Mouse (Mus musculus) stomach, embryonic 16.5 days (tissue): Measurements from ENCODE around the gene Rbm20. TPM values are rescaled to one million over a fixed set of nuclear protein-coding genes. Genes with fewer than 3 reads are reported as not detected.

Source experiments
- ATAC-seq: fragments of 200-750 bp; cut with Nextera tagmentation; 2 replicates; pipeline ENCODE4 v1.8.0; 2017; ENCODE audit warnings: moderate number of reproducible peaks, moderate TSS enrichment; ENCODE audit not compliant: insufficient read depth, low FRiP score
- H3K27ac ChIP-seq: fragments of 300-500 bp; sonication (generic); 2 replicates; pipeline ENCODE4 v1.5.1; 2014; ENCODE audit warnings: low read length
- H3K27me3 ChIP-seq: fragments of 300-500 bp; sonication (generic); 2 replicates; pipeline ENCODE4 v1.6.1; 2014; ENCODE audit warnings: low read length, control low read depth, mixed read lengths; ENCODE audit not compliant: control insufficient read depth, insufficient read depth
- H3K36me3 ChIP-seq: fragments of 300-500 bp; sonication (generic); 2 replicates; pipeline ENCODE4 v1.6.1; 2014; ENCODE audit warnings: low read length; ENCODE audit not compliant: control insufficient read depth, insufficient read depth
- H3K4me1 ChIP-seq: fragments of 300-500 bp; sonication (generic); 2 replicates; pipeline ENCODE4 v1.6.1; 2014; ENCODE audit warnings: low read length, control low read depth, mixed read lengths; ENCODE audit not compliant: control insufficient read depth, insufficient read depth
- H3K4me2 ChIP-seq: fragments of 300-500 bp; sonication (generic); 2 replicates; pipeline ENCODE4 v1.6.1; 2014; ENCODE audit warnings: low read depth, low read length, mixed read lengths
- H3K4me3 ChIP-seq: fragments of 300-500 bp; sonication (generic); replicated peaks from 2 replicates; pipeline ENCODE4 v1.5.1; 2014; ENCODE audit warnings: mild to moderate bottlenecking, low read length
- H3K9ac ChIP-seq: fragments of 300-500 bp; sonication (generic); 2 replicates; pipeline ENCODE4 v1.6.1; 2014; ENCODE audit warnings: low read length
- H3K9me3 ChIP-seq: fragments of 300-500 bp; sonication (generic); replicated peaks from 2 replicates; pipeline ENCODE4 v1.6.1; 2016; ENCODE audit warnings: low read length, control low read depth; ENCODE audit not compliant: control insufficient read depth
- WGBS: fragments of 180-500 bp; shearing (Covaris S2); extraction: QIAGEN DNeasy Blood & Tissue Kit; methylation state at CpG from one replicate; pipeline ENCODE4 v1.1.7; 2014; 5-methylcytosine and 5-hydroxymethylcytosine counted together
- polyA plus RNA-seq: library from polyadenylated mRNA; unstranded; fragments of >200 nt; fragmentation: Nextera tagmentation; extraction: Ambion mirVana; gene quantifications from 2 replicates; pipeline ENCODE4 v1.2.1, GENCODE M21; 2015

Gene Rbm20
- polyA plus RNA-seq, 1 experiment from 2014 or later, result 1.4 TPM

- Histone ChIP-seq H3K4me1 (peaks cover 9% of the 10 kb centered on the region; the same call in 1 of the 2 replicates), H3K36me3 (no peaks in the 10 kb centered on the region), H3K4me2 (no peak overlapping the region), H3K9me3 (no peaks in the 10 kb centered on the region), H3K27me3 (no peaks in the 10 kb centered on the region), H3K4me3 (no peak overlapping the region), H3K27ac (no peak overlapping the region), H3K9ac (no peak overlapping the region)
- no peak for ATAC-seq
- 61% methylated on average over 6 of the region's 6 CpGs for WGBS
Observed at GRCm38 (mm10) chr19:53819299-53819698, 142.2 kb downstream of the Rbm20 start.

GRCm38 (mm10) chr19:53821241-53822120, 144.4 kb downstream of the Rbm20 start:
- peaks cover 9% of the 10 kb centered on the region; the same call in 1 of the 2 replicates for H3K4me1 ChIP-seq
- no peak overlapping the region for H3K4me2 ChIP-seq
- H3K9ac ChIP-seq, result peak overlapping the region; percentile 46; the same call in 1 of the 2 replicates
- WGBS, result 65% methylated on average over 13 of the region's 13 CpGs
- no peak for ATAC-seq
- H3K9me3 ChIP-seq, result no peaks in the 10 kb centered on the region
- H3K36me3 ChIP-seq, result no peaks in the 10 kb centered on the region
- peak overlapping the region; percentile 25 for H3K27ac ChIP-seq
- H3K27me3 ChIP-seq, result no peaks in the 10 kb centered on the region
- H3K4me3 ChIP-seq, result no peak overlapping the region

- no peak for ATAC-seq
- H3K27me3 ChIP-seq, result no peaks in the 10 kb centered on the region
- no peaks in the 10 kb centered on the region for H3K9me3 ChIP-seq
- H3K36me3 ChIP-seq, result no peaks in the 10 kb centered on the region
- H3K27ac ChIP-seq, result peak overlapping the region; percentile 50; the same call in 1 of the 2 replicates
- no peak overlapping the region for H3K4me2 ChIP-seq
- H3K9ac ChIP-seq, result no peak overlapping the region
- H3K4me3 ChIP-seq, result no peak overlapping the region
- H3K4me1 ChIP-seq, result peaks cover 9% of the 10 kb centered on the region; the same call in 1 of the 2 replicates
- WGBS, result 37% methylated on average over 6 of the region's 6 CpGs
Observed at GRCm38 (mm10) chr19:53823847-53824246, 146.7 kb downstream of the Rbm20 start.

GRCm38 (mm10) chr19:53824872-53825680, 148.0 kb downstream of the Rbm20 start:
- Histone ChIP-seq H3K27ac (no peak overlapping the region), H3K9ac (peak overlapping the region; percentile 52), H3K36me3 (no peaks in the 10 kb centered on the region), H3K27me3 (no peaks in the 10 kb centered on the region), H3K4me3 (peak overlapping the region; percentile 40), H3K9me3 (no peaks in the 10 kb centered on the region), H3K4me2 (peak overlapping the region; percentile 48), H3K4me1 (peaks cover 12% of the 10 kb centered on the region; the same call in 1 of the 2 replicates)
- 58% methylated on average over 21 of the region's 21 CpGs for WGBS
- peak; percentile 74 for ATAC-seq

- no peaks in the 10 kb centered on the region for H3K9me3 ChIP-seq
- H3K4me3 ChIP-seq, result no peak overlapping the region
- H3K4me1 ChIP-seq, result peaks cover 15% of the 10 kb centered on the region
- H3K36me3 ChIP-seq, result no peaks in the 10 kb centered on the region
- H3K27me3 ChIP-seq, result no peaks in the 10 kb centered on the region
- 40% methylated on average over 6 of the region's 6 CpGs for WGBS
- no peak for ATAC-seq
- no peak overlapping the region for H3K9ac ChIP-seq
- peak overlapping the region; percentile 63; the same call in 1 of the 2 replicates for H3K27ac ChIP-seq
- H3K4me2 ChIP-seq, result no peak overlapping the region
Observed at GRCm38 (mm10) chr19:53829990-53830389, 152.9 kb downstream of the Rbm20 start.

- no peak overlapping the region for H3K4me3 ChIP-seq
- no peaks in the 10 kb centered on the region for H3K9me3 ChIP-seq
- H3K27me3 ChIP-seq, result no peaks in the 10 kb centered on the region
- H3K27ac ChIP-seq, result peak overlapping the region; percentile 63; the same call in 1 of the 2 replicates
- peaks cover 15% of the 10 kb centered on the region for H3K4me1 ChIP-seq
- H3K36me3 ChIP-seq, result no peaks in the 10 kb centered on the region
- H3K4me2 ChIP-seq, result no peak overlapping the region
- WGBS, result 10% methylated on average over 8 of the region's 8 CpGs
- ATAC-seq, result peak; percentile 93
- H3K9ac ChIP-seq, result peak overlapping the region; percentile 55; the same call in 1 of the 2 replicates
Observed at GRCm38 (mm10) chr19:53830407-53831163, 153.5 kb downstream of the Rbm20 start.

- Histone ChIP-seq H3K9me3 (no peaks in the 10 kb centered on the region), H3K27me3 (no peaks in the 10 kb centered on the region), H3K36me3 (no peaks in the 10 kb centered on the region), H3K27ac (peak overlapping the region; percentile 63; the same call in 1 of the 2 replicates), H3K4me3 (no peak overlapping the region), H3K4me2 (no peak overlapping the region), H3K4me1 (peaks cover 15% of the 10 kb centered on the region), H3K9ac (no peak overlapping the region)
- WGBS, result 23% methylated on average over 3 of the region's 3 CpGs
- ATAC-seq, result no peak
Observed at GRCm38 (mm10) chr19:53831164-53831448, 154.0 kb downstream of the Rbm20 start.

- H3K27me3 ChIP-seq, result no peaks in the 10 kb centered on the region
- H3K4me3 ChIP-seq, result no peak overlapping the region
- 39% methylated on average over 7 of the region's 7 CpGs for WGBS
- H3K4me2 ChIP-seq, result no peak overlapping the region
- peaks cover 15% of the 10 kb centered on the region for H3K4me1 ChIP-seq
- no peak for ATAC-seq
- no peak overlapping the region for H3K27ac ChIP-seq
- H3K9ac ChIP-seq, result no peak overlapping the region
- no peaks in the 10 kb centered on the region for H3K36me3 ChIP-seq
- H3K9me3 ChIP-seq, result no peaks in the 10 kb centered on the region
Observed at GRCm38 (mm10) chr19:53832512-53832911, 155.4 kb downstream of the Rbm20 start.
